Mouse (Mus musculus): ENCODE results near the gene Fitm1.

- TF ChIP-seq EP300 (IDR thresholded peaks at IDR 0.05), result no peak
- no peak for TF ChIP-seq CTCF (IDR thresholded peaks at IDR 0.05)
Observed at GRCm38 (mm10) chr14:55589271-55589670, 13.9 kb downstream of the Fitm1 start.
